Mouse (Mus musculus) C2C12 (cell line): Measurements from ENCODE around the gene Acad11.

Experiments
- CEBPB ChIP-seq: IDR thresholded peaks from one replicate; pipeline ENCODE4 v1.6.1; 2011; ENCODE audit warnings: low read depth, mild to moderate bottlenecking, control low read depth, moderate library complexity
- CTCF ChIP-seq: IDR thresholded peaks from one replicate; pipeline ENCODE4 v1.5.1; 2011; ENCODE audit not compliant: control insufficient read depth, insufficient read depth, insufficient read length
- MAX ChIP-seq: IDR thresholded peaks from one replicate; pipeline ENCODE4 v1.6.1; 2011; ENCODE audit warnings: mild to moderate bottlenecking, control low read depth
- MYOD1 ChIP-seq: IDR thresholded peaks from one replicate; pipeline ENCODE4 v1.6.1; 2011; ENCODE audit warnings: low read depth; ENCODE audit not compliant: control insufficient read depth, insufficient read length
- MYOG ChIP-seq: IDR thresholded peaks from one replicate; pipeline ENCODE4 v1.6.1; 2011; ENCODE audit not compliant: control insufficient read depth, insufficient read length; ENCODE audit errors: extremely low read depth
- USF1 ChIP-seq: IDR thresholded peaks from one replicate; pipeline ENCODE4 v1.6.1; 2011; ENCODE audit warnings: low read depth, mild to moderate bottlenecking, control low read depth, moderate library complexity

DNA sequence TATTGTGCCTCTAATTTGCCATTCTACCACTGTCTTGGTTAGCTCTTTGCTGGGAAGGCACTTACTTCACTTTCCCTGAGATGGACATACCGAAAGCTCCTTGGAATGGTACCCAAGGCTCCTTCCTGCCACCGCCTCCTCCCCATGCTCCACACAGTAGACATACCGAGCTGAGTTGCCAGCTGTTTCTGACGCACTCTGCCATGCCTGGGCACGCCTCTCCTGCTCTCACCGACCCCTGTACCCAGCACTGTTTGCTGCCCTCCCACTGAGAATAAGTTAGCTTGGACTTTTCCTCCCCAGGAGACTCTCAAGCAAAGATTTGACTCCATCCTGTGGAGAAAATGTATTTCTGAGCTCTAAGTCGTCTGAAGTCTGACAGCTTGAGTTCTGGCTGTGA, 37.6 kb downstream of the Acad11 start:
- no peak for TF ChIP-seq MAX
- TF ChIP-seq CTCF: no peak
- no peak for TF ChIP-seq CEBPB
- TF ChIP-seq USF1: no peak
- TF ChIP-seq MYOD1: no peak
- no peak for TF ChIP-seq MYOG
